Mouse (Mus musculus) adrenal gland, postnatal 14 days (tissue): ENCODE measurements at regions not wholly inside any gene's neighbourhood (a gene's known extent, or its start where the extent isn't known, plus 50 kb on each side); places are given as distances from the start of the nearest gene placed in this dataset.

ENCODE experiments used
- DNase-seq: peaks from one replicate; pipeline ENCODE4 v3.0.0; 2021; ENCODE audit warnings: mixed read lengths

- no peak for DNase-seq
Measured at GRCm38 (mm10) chr8:4934551-4934950, 155.2 kb upstream of the Shcbp1 start.

- DNase-seq, result no peak
Measured at GRCm38 (mm10) chr8:4934035-4934434, 154.7 kb upstream of the Shcbp1 start.

DNA sequence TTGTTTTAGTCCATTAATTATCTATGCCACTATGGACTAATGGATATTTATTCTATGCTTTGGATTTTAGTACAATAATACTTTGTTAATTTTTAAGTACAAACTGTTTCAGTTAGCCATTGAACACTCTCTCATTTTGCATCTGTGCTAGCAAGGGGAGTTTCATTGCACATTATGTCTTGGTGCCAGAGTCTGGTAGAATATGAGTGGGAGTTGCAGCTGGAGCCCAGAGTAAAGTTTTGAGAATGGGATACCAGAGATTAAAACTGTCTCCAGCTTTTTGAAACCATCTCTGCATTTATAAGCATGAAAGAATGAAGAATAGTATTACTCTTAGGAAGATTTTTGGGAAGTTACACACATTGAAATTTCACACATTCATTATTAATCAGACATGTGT is 137.1 kb upstream of the Shcbp1 start:
- no peak for DNase-seq

DNA sequence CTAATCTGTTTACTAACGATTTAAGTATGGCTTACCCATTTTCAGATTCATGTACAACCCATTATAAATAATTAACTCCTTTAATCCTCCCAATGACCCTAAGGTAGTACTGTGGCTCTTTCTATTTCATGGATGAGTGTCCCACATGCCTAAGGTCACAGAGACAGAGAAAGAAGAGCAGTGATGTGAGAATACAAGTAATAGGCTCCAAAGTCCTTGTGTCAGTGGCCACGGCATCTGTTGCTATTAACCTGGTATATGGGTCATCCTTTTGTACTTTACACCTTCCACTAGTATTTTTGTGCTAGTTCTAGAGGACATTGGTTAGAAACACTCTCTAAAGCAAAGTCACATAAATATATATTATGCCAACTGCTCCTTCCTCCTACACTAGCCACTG is 115.7 kb upstream of the Shcbp1 start:
- no peak for DNase-seq

DNA sequence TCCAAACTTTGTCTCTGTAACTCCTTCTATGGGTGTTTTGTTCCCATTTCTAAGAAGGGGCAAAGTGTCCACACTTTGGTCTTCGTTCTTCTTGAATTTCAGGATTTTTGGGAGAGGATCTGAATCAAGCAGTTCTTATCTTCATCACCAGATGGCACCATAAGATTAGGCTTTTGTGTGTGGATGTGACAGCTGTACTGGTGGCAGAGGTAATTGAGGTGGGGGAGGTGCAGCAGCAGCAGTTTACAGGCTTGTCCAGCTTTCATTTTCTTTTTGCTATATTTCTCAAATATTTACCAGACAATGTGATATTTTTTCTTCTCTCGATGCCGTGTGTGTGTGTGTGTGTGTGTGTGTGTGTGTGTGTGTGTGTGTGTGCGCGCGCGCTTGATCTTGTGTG is 89.4 kb upstream of the Shcbp1 start:
- DNase-seq, result peak; percentile 17

- no peak for DNase-seq
Measured at GRCm38 (mm10) chr8:4839087-4839486, 59.7 kb upstream of the Shcbp1 start.

DNA sequence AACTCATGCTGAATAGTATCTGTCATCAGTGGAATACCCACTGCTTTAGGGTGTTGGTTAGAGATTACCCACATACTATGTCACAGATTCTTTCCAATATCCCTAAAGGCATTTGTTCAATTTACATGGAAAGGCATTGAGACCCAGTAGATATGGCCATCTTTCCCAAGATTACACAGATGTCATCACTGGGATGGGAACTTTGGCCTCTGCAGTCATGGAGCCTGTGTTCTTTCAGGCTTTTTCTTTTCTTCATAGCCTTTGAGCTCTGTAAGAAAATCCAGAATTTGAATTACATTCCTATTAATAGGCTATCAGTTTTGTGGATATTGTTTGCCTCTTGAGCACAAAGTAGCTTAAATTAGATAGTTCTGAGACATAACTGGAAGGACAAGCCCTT is 59.2 kb upstream of the Shcbp1 start:
- DNase-seq, result no peak

DNA sequence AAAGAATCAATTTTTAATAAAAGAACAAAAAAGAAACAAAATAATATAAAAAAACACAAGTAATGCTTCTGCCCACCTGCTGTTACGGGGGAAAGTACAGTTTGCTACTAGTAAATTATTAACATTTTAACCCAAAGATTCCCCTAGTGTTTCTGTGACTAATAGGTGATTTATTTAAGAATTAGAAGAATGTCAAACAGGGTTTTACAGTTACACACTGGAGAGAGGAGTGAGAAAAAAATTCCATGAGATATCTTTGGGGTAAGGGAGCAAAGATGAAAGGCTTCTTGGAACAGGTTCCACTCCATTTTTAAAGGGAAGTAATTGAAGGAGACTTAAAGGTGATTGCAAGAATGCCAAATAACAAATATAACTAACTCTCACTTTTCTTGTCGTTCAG is 58.4 kb upstream of the Shcbp1 start:
- no peak for DNase-seq

GRCm38 (mm10) chr8:4836651-4837050 is 57.3 kb upstream of the Shcbp1 start:
- no peak for DNase-seq
